Mouse (Mus musculus) megakaryocyte, embryonic 14.5 days (primary cell): ENCODE results near the gene Baiap2.

ENCODE experiments used
- FLI1 ChIP-seq: IDR thresholded peaks from 2 replicates; pipeline ENCODE4 v1.6.1; 2012; ENCODE audit warnings: low read length, inconsistent platforms, mixed read lengths
- GATA1 ChIP-seq: IDR thresholded peaks from 3 replicates; pipeline ENCODE4 v1.6.1; 2012; ENCODE audit warnings: mixed read lengths, low read length, inconsistent platforms, borderline replicate concordance

- TF ChIP-seq GATA1 (no peak), FLI1 (no peak)
Observed at GRCm38 (mm10) chr11:120052274-120052673, 109.7 kb downstream of the Baiap2 start.
